Mouse (Mus musculus): Measurements from ENCODE around the gene Olfr68.

GRCm38 (mm10) chr7:103808971-103809800 lies 29.7 kb upstream of the Olfr68 start:
- TF ChIP-seq CTCF (IDR thresholded peaks at IDR 0.05; ENCODE audit: low read depth) (no peak), EP300 (IDR thresholded peaks at IDR 0.05; ENCODE audit: low read depth) (peak; percentile 95)
